Mouse (Mus musculus) stomach, embryonic 16.5 days (tissue): ENCODE results near the gene Megf11. TPM values are rescaled to one million over a fixed set of nuclear protein-coding genes. Genes with fewer than 3 reads are reported as not detected.

ENCODE experiments used
- ATAC-seq: fragments of 200-750 bp; cut with Nextera tagmentation; 2 replicates; pipeline ENCODE4 v1.8.0; 2017; ENCODE audit warnings: moderate number of reproducible peaks, moderate TSS enrichment; ENCODE audit not compliant: insufficient read depth, low FRiP score
- H3K27ac ChIP-seq: fragments of 300-500 bp; sonication (generic); 2 replicates; pipeline ENCODE4 v1.5.1; 2014; ENCODE audit warnings: low read length
- H3K27me3 ChIP-seq: fragments of 300-500 bp; sonication (generic); 2 replicates; pipeline ENCODE4 v1.6.1; 2014; ENCODE audit warnings: low read length, control low read depth, mixed read lengths; ENCODE audit not compliant: control insufficient read depth, insufficient read depth
- H3K36me3 ChIP-seq: fragments of 300-500 bp; sonication (generic); 2 replicates; pipeline ENCODE4 v1.6.1; 2014; ENCODE audit warnings: low read length; ENCODE audit not compliant: control insufficient read depth, insufficient read depth
- H3K4me1 ChIP-seq: fragments of 300-500 bp; sonication (generic); 2 replicates; pipeline ENCODE4 v1.6.1; 2014; ENCODE audit warnings: low read length, control low read depth, mixed read lengths; ENCODE audit not compliant: control insufficient read depth, insufficient read depth
- H3K4me2 ChIP-seq: fragments of 300-500 bp; sonication (generic); 2 replicates; pipeline ENCODE4 v1.6.1; 2014; ENCODE audit warnings: low read depth, low read length, mixed read lengths
- H3K4me3 ChIP-seq: fragments of 300-500 bp; sonication (generic); replicated peaks from 2 replicates; pipeline ENCODE4 v1.5.1; 2014; ENCODE audit warnings: mild to moderate bottlenecking, low read length
- H3K9ac ChIP-seq: fragments of 300-500 bp; sonication (generic); 2 replicates; pipeline ENCODE4 v1.6.1; 2014; ENCODE audit warnings: low read length
- H3K9me3 ChIP-seq: fragments of 300-500 bp; sonication (generic); replicated peaks from 2 replicates; pipeline ENCODE4 v1.6.1; 2016; ENCODE audit warnings: low read length, control low read depth; ENCODE audit not compliant: control insufficient read depth
- WGBS: fragments of 180-500 bp; shearing (Covaris S2); extraction: QIAGEN DNeasy Blood & Tissue Kit; methylation state at CpG from one replicate; pipeline ENCODE4 v1.1.7; 2014; 5-methylcytosine and 5-hydroxymethylcytosine counted together
- polyA plus RNA-seq: library from polyadenylated mRNA; unstranded; fragments of >200 nt; fragmentation: Nextera tagmentation; extraction: Ambion mirVana; gene quantifications from 2 replicates; pipeline ENCODE4 v1.2.1, GENCODE M21; 2015

Gene Megf11
- polyA plus RNA-seq, 1 experiment from 2014 or later, result 1.2 TPM

GRCm38 (mm10) chr9:64605077-64605714 is 219.8 kb downstream of the Megf11 start:
- Histone ChIP-seq H3K9me3 (no peaks in the 10 kb centered on the region), H3K4me2 (no peak overlapping the region), H3K4me1 (peaks cover 33% of the 10 kb centered on the region), H3K36me3 (no peaks in the 10 kb centered on the region), H3K27me3 (no peaks in the 10 kb centered on the region), H3K9ac (no peak overlapping the region), H3K4me3 (no peak overlapping the region), H3K27ac (peak overlapping the region; percentile 53; the same call in 1 of the 2 replicates)
- 59% methylated on average over 14 of the region's 14 CpGs for WGBS
- no peak for ATAC-seq

GRCm38 (mm10) chr9:64605735-64606349 is 220.4 kb downstream of the Megf11 start:
- ATAC-seq, result peak; percentile 56; the same call in 1 of the 2 replicates

GRCm38 (mm10) chr9:64607049-64607448 is 221.6 kb downstream of the Megf11 start:
- H3K36me3 ChIP-seq, result no peaks in the 10 kb centered on the region
- H3K9me3 ChIP-seq, result no peaks in the 10 kb centered on the region
- 89% methylated on average over 1 of the region's 1 CpGs for WGBS
- H3K27ac ChIP-seq, result no peak overlapping the region
- H3K4me2 ChIP-seq, result no peak overlapping the region
- H3K4me3 ChIP-seq, result no peak overlapping the region
- H3K27me3 ChIP-seq, result no peaks in the 10 kb centered on the region
- no peak for ATAC-seq
- H3K4me1 ChIP-seq, result peaks cover 33% of the 10 kb centered on the region
- no peak overlapping the region for H3K9ac ChIP-seq

More at GRCm38 (mm10) chr9:64605735-64606349, 220.4 kb downstream of the Megf11 start:
- Histone ChIP-seq H3K27me3 (no peaks in the 10 kb centered on the region), H3K4me1 (peaks cover 33% of the 10 kb centered on the region), H3K9me3 (no peaks in the 10 kb centered on the region), H3K36me3 (no peaks in the 10 kb centered on the region), H3K4me3 (no peak overlapping the region), H3K27ac (peak overlapping the region; percentile 53; the same call in 1 of the 2 replicates), H3K9ac (no peak overlapping the region), H3K4me2 (no peak overlapping the region)
- WGBS, result 27% methylated on average over 13 of the region's 13 CpGs

- 71% methylated on average over 3 of the region's 3 CpGs for WGBS
- H3K4me1 ChIP-seq, result peaks cover 23% of the 10 kb centered on the region
- H3K4me2 ChIP-seq, result no peak overlapping the region
- H3K9me3 ChIP-seq, result no peaks in the 10 kb centered on the region
- H3K36me3 ChIP-seq, result no peaks in the 10 kb centered on the region
- ATAC-seq, result no peak
- no peak overlapping the region for H3K4me3 ChIP-seq
- no peaks in the 10 kb centered on the region for H3K27me3 ChIP-seq
- no peak overlapping the region for H3K27ac ChIP-seq
- no peak overlapping the region for H3K9ac ChIP-seq
Observed at GRCm38 (mm10) chr9:64609546-64609945, 224.1 kb downstream of the Megf11 start.

GRCm38 (mm10) chr9:64612121-64612983 is 226.9 kb downstream of the Megf11 start:
- Histone ChIP-seq H3K27me3 (no peaks in the 10 kb centered on the region), H3K4me3 (no peak overlapping the region), H3K9ac (no peak overlapping the region), H3K9me3 (no peaks in the 10 kb centered on the region), H3K4me2 (no peak overlapping the region), H3K27ac (no peak overlapping the region), H3K4me1 (no peaks in the 10 kb centered on the region), H3K36me3 (no peaks in the 10 kb centered on the region)
- WGBS, result 23% methylated on average over 7 of the region's 7 CpGs
- 0 out of 2 replicates have a peak, but pooled peaks have one; percentile 25 for ATAC-seq

- no peak overlapping the region for H3K27ac ChIP-seq
- H3K36me3 ChIP-seq, result no peaks in the 10 kb centered on the region
- H3K4me2 ChIP-seq, result no peak overlapping the region
- H3K27me3 ChIP-seq, result no peaks in the 10 kb centered on the region
- H3K4me1 ChIP-seq, result no peaks in the 10 kb centered on the region
- ATAC-seq, result no peak
- H3K9ac ChIP-seq, result no peak overlapping the region
- no peak overlapping the region for H3K4me3 ChIP-seq
- H3K9me3 ChIP-seq, result no peaks in the 10 kb centered on the region
- WGBS, result 53% methylated on average over 7 of the region's 7 CpGs
Observed at GRCm38 (mm10) chr9:64612984-64613649, 227.7 kb downstream of the Megf11 start.

GRCm38 (mm10) chr9:64617413-64617812 is 232.0 kb downstream of the Megf11 start:
- Histone ChIP-seq H3K4me1 (no peaks in the 10 kb centered on the region), H3K9ac (no peak overlapping the region), H3K9me3 (no peaks in the 10 kb centered on the region), H3K27ac (no peak overlapping the region), H3K36me3 (no peaks in the 10 kb centered on the region), H3K27me3 (no peaks in the 10 kb centered on the region), H3K4me3 (no peak overlapping the region), H3K4me2 (no peak overlapping the region)
- no peak for ATAC-seq
- WGBS, result 48% methylated on average over 5 of the region's 5 CpGs

- Histone ChIP-seq H3K27me3 (no peaks in the 10 kb centered on the region), H3K9me3 (no peaks in the 10 kb centered on the region), H3K36me3 (no peaks in the 10 kb centered on the region), H3K9ac (no peak overlapping the region), H3K4me2 (no peak overlapping the region), H3K4me3 (no peak overlapping the region), H3K4me1 (no peaks in the 10 kb centered on the region), H3K27ac (no peak overlapping the region)
- no peak for ATAC-seq
- WGBS, result 66% methylated on average over 3 of the region's 3 CpGs
Observed at GRCm38 (mm10) chr9:64618433-64618832, 233.0 kb downstream of the Megf11 start.
